Mouse (Mus musculus) 416B (cell line): ENCODE measurements at regions not wholly inside any gene's neighbourhood (a gene's known extent, or its start where the extent isn't known, plus 50 kb on each side); places are given as distances from the start of the nearest gene placed in this dataset.
"Not testable (repeated sequence)": the region's sequence is repeated elsewhere in the genome, so short reads cannot be mapped to it uniquely, and the experiment has no call there.

Experiments used
- DNase-seq: peaks from one replicate; pipeline ENCODE4 v3.0.0; 2011; ENCODE audit warnings: low read depth

GRCm38 (mm10) chr16:19203681-19204080 lies 110.2 kb downstream of the Olfr164 start:
- DNase-seq = peak; percentile 47

DNA sequence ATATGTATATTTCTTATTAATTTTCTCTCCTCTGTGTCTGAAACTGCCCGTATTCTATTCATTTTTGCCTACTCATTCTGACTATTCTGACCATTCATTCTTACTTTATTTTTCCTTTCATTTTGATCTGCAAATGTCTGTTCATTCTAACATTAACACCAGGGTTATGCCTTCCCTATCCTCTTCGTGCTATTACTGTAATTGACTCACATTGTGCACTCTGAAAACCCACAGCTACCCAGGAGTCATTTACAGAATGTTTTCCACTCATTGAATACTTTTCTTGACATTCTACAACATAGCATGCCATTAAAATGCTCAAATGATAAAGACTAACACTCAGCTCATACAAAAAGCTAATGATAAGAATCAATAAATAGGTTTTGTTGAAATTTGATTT lies 112.9 kb downstream of the Olfr164 start:
- DNase-seq = no peak

DNA sequence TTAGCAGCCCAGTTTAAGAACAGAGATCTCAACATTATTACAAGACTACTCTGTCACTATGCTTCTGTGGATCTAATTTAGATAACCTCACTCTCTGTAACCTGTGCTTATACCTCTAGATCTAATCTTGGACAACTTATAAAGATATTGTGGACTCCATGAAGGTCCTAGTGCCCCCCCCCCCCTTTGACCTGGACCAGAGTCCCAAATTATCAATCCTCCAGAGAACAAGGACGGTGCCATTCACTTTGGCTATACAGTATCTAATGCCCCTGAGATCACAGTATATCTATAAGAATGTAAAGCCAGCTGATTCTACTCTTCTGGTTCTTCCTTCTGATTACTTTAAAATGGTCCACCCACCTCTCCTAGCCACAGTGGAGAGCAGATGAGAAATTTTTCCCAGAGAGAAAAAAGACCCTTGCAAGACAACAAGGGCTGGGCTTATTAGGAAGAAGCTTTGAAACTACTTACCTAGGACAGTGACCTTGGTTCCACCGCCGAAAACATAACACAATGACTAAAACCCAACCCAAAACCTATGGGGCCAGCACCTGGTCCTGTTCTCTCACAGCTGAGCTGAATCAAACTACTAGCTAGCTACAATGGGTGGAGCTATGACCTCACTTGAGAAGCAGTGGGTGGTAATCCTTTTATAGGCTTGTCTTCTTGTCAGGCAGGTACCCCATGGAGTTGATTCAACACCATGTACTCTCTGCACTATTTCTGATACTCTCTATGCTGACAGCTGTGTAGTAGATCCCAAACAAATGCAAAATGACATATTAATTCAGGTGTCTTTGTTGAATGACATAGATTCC lies 113.9 kb downstream of the Olfr164 start:
- no peak for DNase-seq

DNA sequence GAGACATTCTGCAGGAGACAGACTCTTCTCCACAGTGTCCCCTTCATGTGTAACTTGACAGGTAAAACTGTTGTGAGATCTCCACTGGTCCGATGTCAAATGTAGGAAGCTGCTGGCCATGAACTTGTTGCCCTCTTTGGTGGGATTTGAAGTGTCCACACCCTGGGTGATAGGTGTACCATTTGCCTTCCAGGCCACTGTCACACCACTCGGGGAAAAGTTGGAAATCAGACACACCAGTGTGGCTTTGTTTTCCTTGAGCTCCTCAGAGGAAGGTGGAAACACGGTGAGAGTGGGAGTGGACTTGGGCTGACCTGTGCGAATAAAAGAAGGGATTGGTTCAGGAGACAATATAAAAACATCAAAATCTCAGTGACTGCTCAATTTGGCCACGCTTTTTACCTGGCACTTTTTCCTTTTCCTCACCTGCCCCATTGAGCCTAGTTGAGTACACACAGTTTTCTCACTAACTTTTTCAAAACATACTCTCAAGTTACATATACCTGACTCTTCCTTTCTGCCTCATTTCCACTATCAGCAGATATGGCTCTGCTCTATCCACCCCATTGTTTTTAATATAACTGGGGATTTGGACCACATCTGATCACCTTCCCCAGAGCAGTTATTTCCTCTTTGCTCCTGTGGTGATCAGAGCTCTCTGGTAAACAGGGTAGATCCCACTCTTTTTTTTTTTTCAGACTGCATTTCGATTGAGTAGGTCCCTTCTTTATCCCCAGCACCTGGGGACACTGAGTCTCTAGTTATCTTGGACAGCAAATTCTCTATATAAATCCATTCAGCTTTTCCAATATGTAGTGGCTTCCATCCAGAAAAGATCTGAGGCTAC lies 115.1 kb downstream of the Olfr164 start:
- DNase-seq = no peak

DNA sequence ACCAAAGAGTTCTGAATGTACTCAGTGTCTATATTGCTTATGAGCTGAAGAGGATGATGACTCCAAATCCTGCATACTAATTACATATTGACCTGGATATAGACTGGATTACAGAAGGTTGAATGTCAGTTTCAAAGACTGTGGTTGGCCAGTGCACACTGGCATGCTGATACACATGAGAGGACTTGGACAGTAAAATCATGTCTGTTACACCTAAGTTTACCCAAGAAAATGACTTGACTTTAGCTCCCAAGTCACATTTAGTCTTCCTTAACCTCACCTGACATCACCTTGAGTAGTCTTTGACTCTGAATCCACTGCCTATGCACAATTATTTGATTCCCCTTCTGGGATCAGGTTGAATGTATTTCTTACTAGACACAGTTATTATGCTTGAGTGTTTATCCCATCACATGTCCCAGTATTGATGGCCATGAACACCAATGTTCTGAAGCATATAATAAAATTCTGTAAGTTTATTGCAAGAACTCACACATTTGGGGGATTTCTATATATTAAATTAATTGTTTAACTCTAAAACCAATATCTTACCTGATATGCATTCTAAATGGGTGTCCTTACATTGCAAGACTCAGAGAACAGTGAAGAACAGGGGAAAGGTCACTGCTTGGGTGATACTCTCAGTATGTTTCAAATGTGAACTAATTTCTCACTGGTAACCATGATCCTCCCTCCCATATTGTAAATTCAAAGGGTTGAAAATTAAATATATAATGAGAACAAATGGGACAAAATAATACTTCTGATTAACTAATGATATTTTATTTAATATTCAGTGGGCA lies 116.0 kb downstream of the Olfr164 start:
- DNase-seq = no peak

- no peak for DNase-seq
Measured at GRCm38 (mm10) chr16:19185434-19186256, 128.2 kb downstream of the Olfr164 start.

- peak; percentile 29 for DNase-seq
Measured at GRCm38 (mm10) chr16:19179214-19180010, 134.5 kb downstream of the Olfr164 start.

GRCm38 (mm10) chr16:19153046-19153445 lies 160.8 kb downstream of the Olfr164 start:
- no peak for DNase-seq

GRCm38 (mm10) chr16:19152465-19152864 lies 161.4 kb downstream of the Olfr164 start:
- not testable (repeated sequence) for DNase-seq

DNA sequence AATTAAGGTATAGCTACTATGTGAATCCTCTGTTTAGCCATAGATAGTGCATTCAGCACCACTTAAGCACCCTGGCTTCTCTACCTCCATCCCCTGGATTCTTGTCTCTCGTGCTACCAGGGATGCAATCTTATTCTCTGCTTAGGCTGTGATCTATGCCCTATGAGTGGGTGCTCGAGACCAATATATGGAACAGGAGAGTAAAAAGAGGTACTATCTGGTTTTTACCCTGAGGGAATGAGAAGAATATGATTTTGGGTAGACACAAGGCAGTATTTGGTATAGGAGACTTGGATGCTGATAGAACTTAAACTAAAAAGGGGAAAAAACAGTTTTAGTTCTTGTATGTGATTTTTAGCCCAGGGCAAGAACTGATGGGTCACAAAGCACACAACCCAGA lies 162.8 kb downstream of the Olfr164 start:
- no peak for DNase-seq

DNA sequence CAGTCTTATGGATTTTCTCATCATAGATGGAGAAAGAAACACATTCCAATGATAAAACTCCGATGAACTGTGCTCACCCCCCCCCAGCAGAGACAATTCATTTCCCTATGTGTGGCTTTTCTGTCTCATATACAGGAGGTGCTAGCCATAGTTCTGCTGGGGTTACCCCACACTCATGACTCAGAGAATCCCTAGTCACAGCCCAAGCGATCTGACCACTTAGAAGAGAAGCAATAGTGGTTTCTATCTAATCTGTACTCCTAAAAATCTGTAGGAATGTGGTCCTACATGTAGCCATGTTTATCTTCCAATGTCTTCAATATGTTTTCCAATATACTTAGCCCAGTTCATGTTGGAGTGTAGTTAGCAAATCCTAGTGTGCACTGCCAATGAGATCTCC lies 163.3 kb downstream of the Olfr164 start:
- no peak for DNase-seq

DNA sequence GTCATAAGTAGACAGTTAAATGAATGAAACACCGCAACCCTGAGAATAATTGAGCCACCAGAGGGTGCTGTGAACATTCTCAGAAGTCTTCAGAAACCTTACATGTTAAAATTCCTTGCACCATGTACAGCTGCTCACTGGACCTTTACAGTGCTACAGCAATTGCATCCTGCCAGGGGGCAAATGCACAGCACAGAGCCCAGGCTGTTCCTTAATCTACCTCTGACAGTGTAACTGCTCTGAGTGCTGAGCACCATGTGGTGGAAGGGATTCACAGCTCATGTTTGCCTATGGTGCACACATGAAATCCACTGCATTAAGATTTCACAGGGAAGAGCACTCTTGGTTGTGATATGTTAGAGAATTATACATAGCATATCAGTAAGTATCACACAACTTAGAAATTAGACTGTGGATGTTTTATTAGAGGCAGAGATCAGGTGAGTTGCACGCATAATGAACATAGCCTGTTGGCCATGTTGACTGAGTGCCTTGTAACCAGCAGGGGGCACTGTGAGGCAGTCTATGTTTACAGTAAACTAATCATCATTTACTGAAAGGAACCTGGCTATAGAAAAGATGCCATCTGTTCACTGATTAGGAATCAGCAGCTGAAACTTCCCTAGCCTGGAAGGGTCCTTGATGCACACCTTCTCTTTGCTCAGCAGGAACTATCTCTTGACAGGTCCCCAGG lies 167.4 kb downstream of the Olfr164 start:
- peak; percentile 50 for DNase-seq
